Mouse (Mus musculus) bone marrow, adult 2 months (tissue): Measurements from ENCODE around the gene Actr6. TPM values are rescaled to one million over a fixed set of nuclear protein-coding genes. Genes with fewer than 3 reads are reported as not detected.
"Not testable (repeated sequence)": the region's sequence is repeated elsewhere in the genome, so short reads cannot be mapped to it uniquely, and the experiment has no call there.

ENCODE experiments used
- H3K27ac ChIP-seq: fragments of 200-500 bp; 2 replicates; pipeline ENCODE4 v1.5.1; 2012; ENCODE audit warnings: low read depth, mild to moderate bottlenecking, control low read depth, inconsistent platforms, low read length; ENCODE audit not compliant: control insufficient read depth, poor library complexity, insufficient read depth
- H3K4me1 ChIP-seq: fragments of 200-500 bp; 2 replicates; pipeline ENCODE4 v1.6.1; 2011; ENCODE audit warnings: low read length; ENCODE audit not compliant: control insufficient read depth, insufficient read depth
- H3K4me3 ChIP-seq: fragments of 200-500 bp; replicated peaks from 2 replicates; pipeline ENCODE3; 2011; ENCODE audit warnings: mild to moderate bottlenecking, low read depth, low read length, control low read depth; ENCODE audit not compliant: control insufficient read depth
- CTCF ChIP-seq: fragments of 200-500 bp; IDR thresholded peaks from 2 replicates; pipeline ENCODE4 v1.5.1; 2011; ENCODE audit warnings: low read length, control low read depth; ENCODE audit not compliant: control insufficient read depth, insufficient read depth
- POLR2A ChIP-seq: fragments of 200-500 bp; IDR thresholded peaks from 2 replicates; pipeline ENCODE4 v1.6.1; 2011; ENCODE audit warnings: low read depth, mild to moderate bottlenecking, control low read depth, low read length, borderline replicate concordance; ENCODE audit not compliant: control insufficient read depth
- WGBS: fragments of 180-500 bp; shearing (Covaris S2); methylation state at CpG from one replicate; pipeline ENCODE4 v1.1.7; 2018; 5-methylcytosine and 5-hydroxymethylcytosine counted together
- polyA plus RNA-seq: library from polyadenylated mRNA; stranded (reverse); fragments of >200 nt; gene quantifications from 2 replicates; pipeline ENCODE4 v1.2.4, GENCODE M21; 2011; ENCODE audit warnings: low replicate concordance; ENCODE audit not compliant: missing spikeins, insufficient read depth, insufficient read length

The Actr6 gene
- polyA plus RNA-seq, 1 experiment: 3.7 TPM

- TF ChIP-seq POLR2A: no peak
- no peak for TF ChIP-seq CTCF
- WGBS: 74% methylated on average over 14 of the region's 14 CpGs
- H3K4me1 ChIP-seq: peaks cover 2% of the 10 kb centered on the region; the same call in 1 of the 2 replicates
- no peak overlapping the region for H3K4me3 ChIP-seq
- H3K27ac ChIP-seq: no peak overlapping the region
Measured at GRCm38 (mm10) chr10:89722247-89723195, 9.6 kb downstream of the Actr6 start.

- Histone ChIP-seq H3K4me3 (no peak overlapping the region), H3K4me1 (peaks cover 2% of the 10 kb centered on the region; the same call in 1 of the 2 replicates), H3K27ac (no peak overlapping the region)
- TF ChIP-seq CTCF: no peak
- TF ChIP-seq POLR2A: no peak
- 86% methylated on average over 3 of the region's 3 CpGs for whole genome bisulfite sequencing
Measured at GRCm38 (mm10) chr10:89720796-89721195, 11.3 kb downstream of the Actr6 start.

DNA sequence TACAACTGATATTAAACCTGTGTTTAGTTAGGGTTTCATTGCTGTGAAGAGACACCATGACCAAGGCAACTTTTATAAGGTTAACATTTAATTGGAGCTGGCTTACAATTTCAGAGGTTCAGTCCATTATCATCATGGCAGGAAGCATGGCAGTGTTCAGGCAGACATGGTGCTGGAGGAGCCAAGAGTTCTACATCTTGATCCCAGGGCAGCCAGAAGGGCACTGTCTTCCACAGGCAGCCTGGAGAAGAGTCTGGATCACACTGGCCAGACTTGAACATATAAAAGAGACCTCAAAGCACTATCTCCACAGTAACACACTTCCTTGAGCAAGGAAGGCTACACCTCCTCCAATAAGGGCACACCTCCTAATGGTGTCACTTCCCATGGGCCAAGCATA, 11.8 kb downstream of the Actr6 start:
- Histone ChIP-seq H3K27ac (no peak overlapping the region), H3K4me3 (no peak overlapping the region), H3K4me1 (peaks cover 2% of the 10 kb centered on the region; the same call in 1 of the 2 replicates)
- no peak for TF ChIP-seq POLR2A
- TF ChIP-seq CTCF: no peak

DNA sequence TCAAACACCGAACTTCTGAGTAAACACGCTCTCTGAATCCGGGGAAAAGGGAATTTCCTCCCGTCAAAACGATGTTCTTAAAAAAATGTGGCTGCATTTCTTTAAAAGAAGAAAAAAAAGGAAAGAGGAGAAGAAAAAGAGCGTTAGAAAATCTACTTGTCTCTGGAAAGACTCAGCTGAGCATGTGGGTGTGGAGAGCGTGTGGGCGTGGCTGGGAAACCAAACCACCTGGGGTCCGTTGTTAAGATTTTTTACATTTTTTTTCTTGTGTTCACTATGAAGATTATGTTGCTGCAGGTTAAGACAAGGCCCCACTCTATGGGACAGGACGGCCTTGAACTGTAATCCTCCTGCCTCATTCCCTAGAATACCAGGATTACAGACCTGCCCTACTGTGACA, 17.2 kb downstream of the Actr6 start:
- H3K4me3 ChIP-seq: no peak overlapping the region
- TF ChIP-seq CTCF: no peak
- no peak for TF ChIP-seq POLR2A
- H3K27ac ChIP-seq: no peak overlapping the region
- 84% methylated on average over 10 of the region's 10 CpGs for WGBS
- H3K4me1 ChIP-seq: no peaks in the 10 kb centered on the region

- TF ChIP-seq CTCF: no peak
- 33% methylated on average over 10 of the region's 10 CpGs for WGBS
- H3K4me3 ChIP-seq: no peak overlapping the region
- H3K4me1 ChIP-seq: no peaks in the 10 kb centered on the region
- no peak overlapping the region for H3K27ac ChIP-seq
Measured at GRCm38 (mm10) chr10:89708720-89709119, 23.4 kb downstream of the Actr6 start.

DNA sequence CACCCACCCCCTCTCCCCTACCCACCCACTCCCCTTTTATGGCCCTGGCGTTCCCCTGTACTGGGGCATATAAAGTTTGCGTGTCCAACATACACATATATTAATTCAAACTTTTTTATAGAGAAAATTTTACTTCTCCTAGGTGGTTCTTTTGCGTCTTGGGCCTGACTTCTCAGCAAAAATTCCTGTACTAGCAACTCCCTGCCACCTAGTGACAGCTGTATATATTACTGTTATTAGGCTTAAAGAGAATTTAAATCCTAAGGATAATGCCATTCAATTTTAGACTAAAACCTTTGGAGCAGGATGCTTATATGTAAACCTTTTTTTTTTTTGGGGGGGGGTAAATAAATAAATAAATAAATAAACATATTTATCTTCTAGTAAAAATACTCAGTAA, 24.7 kb downstream of the Actr6 start:
- no peak overlapping the region for H3K27ac ChIP-seq
- H3K4me1 ChIP-seq: no peaks in the 10 kb centered on the region; the same call in 1 of the 2 replicates
- WGBS: 81% methylated on average over 3 of the region's 3 CpGs
- no peak overlapping the region for H3K4me3 ChIP-seq
- no peak for TF ChIP-seq CTCF
- TF ChIP-seq POLR2A: no peak

- TF ChIP-seq CTCF (no peak), POLR2A (no peak)
- Histone ChIP-seq H3K4me1 (no peaks in the 10 kb centered on the region; the same call in 1 of the 2 replicates), H3K4me3 (no peak overlapping the region), H3K27ac (no peak overlapping the region)
- 18% methylated on average over 5 of the region's 5 CpGs for WGBS
Measured at GRCm38 (mm10) chr10:89703042-89703441, 29.1 kb downstream of the Actr6 start.

DNA sequence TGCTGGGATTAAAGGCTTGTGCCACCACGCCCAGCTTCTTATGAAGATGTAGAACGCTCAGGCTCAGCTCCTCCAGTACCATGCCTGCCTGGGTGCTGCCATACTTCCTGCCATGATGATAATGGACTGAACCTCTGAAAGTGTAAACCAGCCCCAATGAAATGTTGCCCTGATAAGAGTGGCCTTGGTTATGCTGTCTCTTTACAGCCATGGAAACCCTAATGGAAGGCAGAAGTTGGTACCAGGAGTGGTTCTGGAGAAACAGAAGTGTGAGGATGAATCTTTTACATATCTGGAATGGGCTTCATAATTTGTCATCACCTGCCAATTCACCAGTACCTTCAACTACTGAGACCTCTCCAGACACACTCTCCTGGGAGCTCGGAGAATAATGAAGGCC, 34.1 kb downstream of the Actr6 start:
- Histone ChIP-seq H3K4me1 (no peaks in the 10 kb centered on the region; the same call in 1 of the 2 replicates), H3K4me3 (no peak overlapping the region), H3K27ac (no peak overlapping the region)
- TF ChIP-seq CTCF: no peak
- TF ChIP-seq POLR2A: no peak
- 78% methylated on average over 3 of the region's 3 CpGs for WGBS

GRCm38 (mm10) chr10:89696270-89696669, 35.8 kb downstream of the Actr6 start:
- H3K4me3 ChIP-seq, H3K27ac ChIP-seq, H3K4me1 ChIP-seq: not testable (repeated sequence)
- 68% methylated on average over 2 of the region's 2 CpGs for WGBS
